Mouse (Mus musculus): ENCODE measurements around the gene Ntsr2. TPM values are rescaled to one million over a fixed set of nuclear protein-coding genes. Genes with fewer than 3 reads are reported as not detected.
"Not testable (repeated sequence)": the region's sequence is repeated elsewhere in the genome, so short reads cannot be mapped to it uniquely, and the experiment has no call there.

Ntsr2 gene
- polyA plus RNA-seq, 1 experiment: 3.0 TPM

- H3K4me1 ChIP-seq (replicated peaks; ENCODE audit: control insufficient read depth, insufficient read depth, low read length): no peaks in the 10 kb centered on the region
- H3K4me3 ChIP-seq (ENCODE audit: control insufficient read depth, insufficient read depth, low read length): no peak overlapping the region
- no peaks in the 10 kb centered on the region for H3K27me3 ChIP-seq (ENCODE audit: control insufficient read depth, insufficient read depth, low read length)
- H3K27ac ChIP-seq (ENCODE audit: control insufficient read depth, insufficient read depth, low read length): no peak overlapping the region
- TF ChIP-seq CTCF (IDR thresholded peaks at IDR 0.05; ENCODE audit: borderline replicate concordance, control insufficient read depth, extremely low read depth, insufficient read depth, low read length, poor library complexity) (no peak), POLR2A (IDR thresholded peaks at IDR 0.05; ENCODE audit: control insufficient read depth, extremely low read depth, insufficient read depth, low read length, poor library complexity) (no peak)
- no peak for DNase-seq
- WGBS: 68% methylated on average over 5 of the region's 5 CpGs
- H3K36me3 ChIP-seq (ENCODE audit: control insufficient read depth, insufficient read depth, low read length): no peaks in the 10 kb centered on the region
Observed at GRCm38 (mm10) chr12:16694783-16695182, 41.6 kb downstream of the Ntsr2 start.

GRCm38 (mm10) chr12:16695252-16695651, 42.1 kb downstream of the Ntsr2 start:
- not testable (repeated sequence) for H3K4me1 ChIP-seq (replicated peaks; ENCODE audit: control insufficient read depth, insufficient read depth, low read length); H3K36me3 ChIP-seq (ENCODE audit: control insufficient read depth, insufficient read depth, low read length); DNase-seq; H3K4me3 ChIP-seq (ENCODE audit: control insufficient read depth, insufficient read depth, low read length); H3K27me3 ChIP-seq (ENCODE audit: control insufficient read depth, insufficient read depth, low read length); H3K27ac ChIP-seq (ENCODE audit: control insufficient read depth, insufficient read depth, low read length)
- WGBS: 98% methylated on average over 7 of the region's 8 CpGs

GRCm38 (mm10) chr12:16696146-16696545, 43.0 kb downstream of the Ntsr2 start:
- DNase-seq: no peak
- H3K27ac ChIP-seq (ENCODE audit: control insufficient read depth, insufficient read depth, low read length): no peak overlapping the region
- H3K36me3 ChIP-seq (ENCODE audit: control insufficient read depth, insufficient read depth, low read length): no peaks in the 10 kb centered on the region
- WGBS: 93% methylated on average over 13 of the region's 13 CpGs
- H3K4me3 ChIP-seq (ENCODE audit: control insufficient read depth, insufficient read depth, low read length): no peak overlapping the region
- no peaks in the 10 kb centered on the region for H3K27me3 ChIP-seq (ENCODE audit: control insufficient read depth, insufficient read depth, low read length)
- H3K4me1 ChIP-seq (replicated peaks; ENCODE audit: control insufficient read depth, insufficient read depth, low read length): no peaks in the 10 kb centered on the region
- TF ChIP-seq POLR2A (IDR thresholded peaks at IDR 0.05; ENCODE audit: control insufficient read depth, extremely low read depth, insufficient read depth, low read length, poor library complexity): no peak
- no peak for TF ChIP-seq CTCF (IDR thresholded peaks at IDR 0.05; ENCODE audit: borderline replicate concordance, control insufficient read depth, extremely low read depth, insufficient read depth, low read length, poor library complexity)

- no peak for TF ChIP-seq POLR2A (IDR thresholded peaks at IDR 0.05; ENCODE audit: control insufficient read depth, extremely low read depth, insufficient read depth, low read length, poor library complexity)
- no peak for TF ChIP-seq CTCF (IDR thresholded peaks at IDR 0.05; ENCODE audit: borderline replicate concordance, control insufficient read depth, extremely low read depth, insufficient read depth, low read length, poor library complexity)
- WGBS: 93% methylated on average over 1 of the region's 1 CpGs
- Histone ChIP-seq H3K27me3 (ENCODE audit: control insufficient read depth, insufficient read depth, low read length) (no peaks in the 10 kb centered on the region), H3K4me3 (ENCODE audit: control insufficient read depth, insufficient read depth, low read length) (no peak overlapping the region), H3K4me1 (replicated peaks; ENCODE audit: control insufficient read depth, insufficient read depth, low read length) (no peaks in the 10 kb centered on the region), H3K36me3 (ENCODE audit: control insufficient read depth, insufficient read depth, low read length) (no peaks in the 10 kb centered on the region), H3K27ac (ENCODE audit: control insufficient read depth, insufficient read depth, low read length) (no peak overlapping the region)
- no peak for DNase-seq
Observed at GRCm38 (mm10) chr12:16698691-16699090, 45.5 kb downstream of the Ntsr2 start.

Other genes with a start within 250 kb of the Ntsr2 start
- gene Lpin1, start 42.4 kb upstream of the Ntsr2 start, polyA plus RNA-seq (2012; rRNA removed): 24.2 and 24.3 TPM in 2 replicates
- 1.2 and 10.6 TPM in 2 replicates for gene Greb1, start 147.5 kb downstream of the Ntsr2 start, polyA plus RNA-seq (2012; rRNA removed)
- gene E2f6, start 157.6 kb downstream of the Ntsr2 start, polyA plus RNA-seq (2012; rRNA removed): 18.8 and 19.9 TPM in 2 replicates
- gene Rock2, start 241.5 kb downstream of the Ntsr2 start, polyA plus RNA-seq (2012; rRNA removed): 4.9 and 5.4 TPM in 2 replicates